Mouse (Mus musculus): ENCODE data around the gene Cct6b. TPM values are rescaled to one million over a fixed set of nuclear protein-coding genes. Genes with fewer than 3 reads are reported as not detected.

The Cct6b gene
- 0.16 and 0.33 TPM in 2 replicates for polyA plus RNA-seq (2012; rRNA removed; ENCODE audit: low replicate concordance)

DNA sequence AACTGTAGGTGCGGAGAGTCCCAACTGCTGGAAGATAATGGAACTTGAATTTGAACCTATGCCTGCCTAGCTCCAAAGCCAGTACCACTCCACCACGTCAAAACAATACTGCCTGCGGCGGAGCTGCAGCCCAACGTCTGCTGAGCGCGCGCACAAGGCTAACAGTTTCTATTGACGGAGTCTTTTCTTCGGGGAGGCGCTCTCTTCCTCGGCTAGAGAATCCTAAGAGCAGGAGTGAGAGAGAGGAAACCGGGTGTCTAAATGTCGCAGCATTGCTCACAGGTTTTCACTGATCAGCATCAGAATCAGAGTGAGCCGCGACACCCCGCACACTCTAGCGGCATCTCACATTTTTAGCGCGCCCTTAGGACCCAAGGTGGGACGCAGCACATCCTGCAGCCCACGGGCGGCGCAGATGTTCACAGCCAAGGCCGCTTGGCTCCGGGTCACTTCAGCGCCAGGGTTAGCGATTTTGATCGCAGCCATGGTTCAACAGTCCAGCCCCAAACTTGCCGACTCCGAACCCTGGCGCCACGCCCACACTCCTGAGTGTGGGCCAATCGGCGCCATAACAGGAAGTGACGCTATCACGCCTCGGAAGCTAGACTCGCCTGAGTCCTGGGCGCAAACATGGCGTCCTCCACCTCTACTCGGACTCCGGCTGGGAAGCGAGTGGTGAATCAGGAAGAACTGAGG is at the start of gene Cct6b, which contains the start of gene Zfp830:
TSS of gene Cct6b (minus strand) at position 580 of the 696 bp plus-strand sequence.
TSS of gene Zfp830 (plus strand) at position 604 of the 696 bp plus-strand sequence.

DNA sequence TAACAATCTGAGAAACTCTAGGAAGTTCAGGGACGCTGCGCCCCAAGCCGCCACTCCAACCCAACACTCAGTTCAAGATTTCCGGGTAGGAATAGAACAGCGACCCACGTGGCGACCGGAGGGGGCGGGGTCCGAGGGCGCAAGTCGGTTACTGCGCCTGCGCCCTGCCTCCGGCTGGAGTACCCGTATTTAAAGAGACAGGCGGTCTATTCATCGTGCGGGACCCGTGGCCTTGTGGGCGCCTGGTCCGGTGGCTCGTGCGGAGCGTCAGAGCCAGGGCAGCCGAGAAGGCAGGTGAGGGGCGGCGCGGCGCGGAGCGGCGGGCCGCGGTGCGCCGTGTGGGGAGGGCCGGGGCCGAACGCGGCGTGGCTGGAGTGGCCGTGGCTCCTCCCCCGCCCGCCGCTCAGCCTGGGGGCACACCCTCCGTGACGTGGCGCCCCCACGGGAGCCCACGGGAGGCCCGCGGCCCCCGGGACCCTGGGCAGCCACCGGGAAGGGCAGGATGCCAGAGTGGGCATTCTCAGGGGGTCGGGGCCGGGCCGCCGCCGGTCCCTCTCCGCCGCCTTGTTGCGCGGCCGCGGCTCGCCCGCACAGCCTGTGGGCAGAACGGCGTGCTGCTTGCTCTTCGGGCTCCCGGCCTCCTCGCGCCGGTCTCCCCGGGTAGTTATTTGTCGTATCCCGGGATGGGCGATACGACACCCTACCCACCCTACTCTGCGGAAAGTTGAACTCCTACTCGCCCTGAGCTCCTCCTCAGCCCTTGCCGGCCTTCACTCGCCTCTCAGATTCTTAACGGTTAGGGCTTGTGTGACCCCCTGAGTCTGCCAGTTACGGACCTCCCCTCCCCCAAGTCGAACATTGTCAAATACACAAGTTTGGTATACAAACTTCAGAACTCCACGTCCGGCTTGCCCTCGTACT is 17.1 kb upstream of the Cct6b start, which contains the start of gene Lig3:
TSS of gene Lig3 (plus strand) at position 126 of the 921 bp plus-strand sequence.

Other genes with a start within 250 kb of the Cct6b start
- 3.3 and 4.4 TPM in 2 replicates for gene Zfp830, start within 50 bp of the Cct6b start, polyA plus RNA-seq (2012; rRNA removed; ENCODE audit: low replicate concordance)
- 12.5 and 18.0 TPM in 2 replicates for gene Lig3, start 16.8 kb upstream of the Cct6b start, polyA plus RNA-seq (2012; rRNA removed; ENCODE audit: low replicate concordance)
- gene Rffl, start 106.9 kb upstream of the Cct6b start, polyA plus RNA-seq (2012; rRNA removed; ENCODE audit: low replicate concordance): 12.6 and 19.4 TPM in 2 replicates
- gene Rad51d, start 126.3 kb upstream of the Cct6b start, polyA plus RNA-seq (2012; rRNA removed; ENCODE audit: low replicate concordance): 19.5 and 19.6 TPM in 2 replicates
- gene Fndc8, start 127.8 kb upstream of the Cct6b start, polyA plus RNA-seq (2012; rRNA removed; ENCODE audit: low replicate concordance): 2.0 and 2.5 TPM in 2 replicates
- 39.4 and 50.3 TPM in 2 replicates for gene Nle1, start 144.1 kb upstream of the Cct6b start, polyA plus RNA-seq (2012; rRNA removed; ENCODE audit: low replicate concordance)
- gene Unc45b, start 146.2 kb upstream of the Cct6b start, polyA plus RNA-seq (2012; rRNA removed; ENCODE audit: low replicate concordance): 6.5 and 28.9 TPM in 2 replicates
- 12.2 and 27.0 TPM in 2 replicates for gene Slfn5, start 187.0 kb upstream of the Cct6b start, polyA plus RNA-seq (2012; rRNA removed; ENCODE audit: low replicate concordance)
- gene Slfn9, start 227.5 kb upstream of the Cct6b start, polyA plus RNA-seq (2012; rRNA removed; ENCODE audit: low replicate concordance): 1.1 and 1.4 TPM in 2 replicates

Data from mammary gland, adult 2 months (tissue).